Mouse (Mus musculus): Measurements from ENCODE around the gene Gm37240.
A peak's percentile ranks its signal among the peaks of the same experiment; 100 is the strongest.

The Gm37240 gene

DNA sequence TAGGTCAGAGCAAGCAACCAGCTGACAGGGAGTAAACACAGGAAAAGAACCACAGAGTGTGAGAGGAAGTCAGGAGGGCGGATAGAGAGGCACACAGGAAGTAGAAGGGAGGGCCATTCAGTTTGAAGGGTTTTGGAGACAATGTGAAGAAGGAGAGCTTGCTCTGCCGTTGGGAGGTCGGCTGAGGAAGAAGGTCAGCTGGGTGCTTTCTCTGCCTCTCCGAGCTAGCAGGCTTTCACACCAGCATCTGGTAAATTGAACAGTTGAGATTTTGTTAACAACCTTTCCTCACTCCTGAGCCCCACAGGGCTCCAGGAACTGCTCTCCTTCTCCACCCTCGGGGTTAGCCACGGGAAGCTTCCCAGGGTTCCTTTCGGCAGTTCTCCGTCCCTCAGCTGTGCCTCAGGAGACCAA lies 692.2 kb downstream of the Gm37240 start:
- DNase-seq (ENCODE audit: low read depth, low spot score): peak; percentile 64

DNA sequence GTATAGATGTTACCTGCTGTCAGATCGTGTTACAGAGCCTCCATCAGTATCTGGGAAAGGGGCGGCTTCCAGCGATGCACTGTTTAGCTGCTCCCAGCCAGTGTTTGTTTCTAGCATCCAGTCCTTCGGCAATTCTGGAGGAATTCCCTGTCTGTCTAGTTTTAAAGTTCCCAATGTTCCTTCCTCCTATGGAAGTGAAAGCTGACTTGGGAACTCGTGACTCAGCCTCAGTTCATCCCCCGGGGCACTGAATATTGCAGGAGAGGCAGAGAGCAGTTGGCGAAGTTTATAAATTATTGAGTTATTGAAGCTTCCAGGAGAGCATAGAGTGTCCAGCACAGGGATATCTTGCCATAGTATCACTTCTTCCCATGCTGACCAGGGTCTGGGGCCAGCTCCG lies 697.5 kb downstream of the Gm37240 start:
- no peak for DNase-seq (ENCODE audit: low read depth, low spot score)

DNA sequence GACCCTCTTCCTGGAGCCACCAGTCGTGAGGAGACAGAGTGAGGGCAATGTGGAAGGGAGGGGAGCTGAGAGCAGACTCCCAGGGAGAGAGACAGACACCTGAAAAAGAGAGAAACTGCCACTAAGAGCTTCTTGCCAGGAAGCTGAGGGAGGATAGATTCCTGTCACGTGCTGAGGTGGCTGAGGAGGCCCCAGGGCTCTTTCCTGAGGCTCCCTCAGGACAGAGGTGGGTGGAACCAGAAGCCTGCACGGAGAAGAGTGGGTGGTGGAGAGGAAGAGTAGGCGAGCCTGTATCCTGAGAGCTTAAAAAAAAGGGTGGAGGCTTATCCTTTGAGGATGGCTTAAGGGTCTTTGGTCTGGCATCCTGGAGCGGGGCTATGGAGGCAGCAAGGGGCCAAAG lies 699.0 kb downstream of the Gm37240 start:
- no peak for DNase-seq (ENCODE audit: low read depth, low spot score)

DNA sequence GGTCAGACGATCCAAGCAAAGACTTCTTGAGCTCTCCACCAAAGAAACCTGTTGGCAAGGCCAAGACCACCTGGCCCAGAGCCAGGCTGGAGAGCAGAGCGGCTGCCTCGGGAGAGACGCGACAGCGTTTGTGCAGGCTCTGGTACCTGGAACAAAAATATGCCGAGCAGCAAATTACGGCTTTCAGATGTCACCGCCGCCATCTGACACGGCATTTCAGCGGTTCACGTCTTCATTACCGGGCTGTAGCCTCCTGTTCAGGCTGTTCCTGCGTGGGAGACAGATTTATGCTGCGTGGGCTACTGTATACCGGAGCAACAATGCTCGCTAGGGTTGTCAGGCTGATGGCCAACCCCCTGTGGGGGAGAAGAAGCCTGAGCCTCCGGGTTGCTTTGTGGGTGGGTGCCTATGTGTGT lies 700.6 kb downstream of the Gm37240 start:
- DNase-seq (ENCODE audit: low read depth, low spot score): peak; percentile 36

DNA sequence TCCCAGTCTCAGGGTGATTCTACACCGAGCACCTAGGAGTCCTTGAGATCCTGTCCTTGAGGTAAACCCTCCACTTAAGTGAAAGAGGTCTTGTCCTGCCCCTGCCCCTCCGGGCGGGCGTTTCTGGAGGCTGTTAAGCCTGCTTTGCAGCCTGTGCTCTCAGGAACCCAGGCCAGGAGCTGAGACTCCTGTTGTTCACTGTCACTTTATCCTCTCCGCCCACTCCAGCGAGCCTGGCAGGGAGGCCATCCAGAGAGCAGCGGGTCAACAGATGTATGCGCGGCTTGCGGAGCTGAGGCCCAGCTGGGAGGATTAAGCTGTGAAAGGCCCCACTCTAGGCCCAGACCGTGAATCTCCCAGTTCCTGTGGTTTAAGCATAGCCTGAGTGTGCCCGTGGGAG lies 701.5 kb downstream of the Gm37240 start:
- DNase-seq (ENCODE audit: low read depth, low spot score): peak; percentile 41

DNA sequence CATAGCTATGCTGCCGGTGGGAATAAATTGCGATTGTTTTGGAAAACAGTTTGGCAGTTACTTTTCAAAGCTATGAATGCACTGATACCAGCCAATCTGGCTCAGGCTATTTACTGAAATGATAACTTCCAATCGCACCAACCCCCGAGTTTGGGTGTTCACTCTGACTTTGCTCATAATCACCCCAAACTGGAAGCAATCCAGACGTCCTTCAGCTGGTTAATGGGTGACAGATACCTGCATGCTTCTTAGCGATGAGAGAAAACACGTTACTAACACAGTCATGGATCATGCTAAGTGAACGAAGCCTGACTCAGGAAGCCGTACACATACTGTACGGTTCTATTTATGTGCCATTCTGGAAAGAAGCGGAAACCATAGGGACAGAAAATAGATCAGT lies 702.4 kb downstream of the Gm37240 start:
- no peak for DNase-seq (ENCODE audit: low read depth, low spot score)

DNA sequence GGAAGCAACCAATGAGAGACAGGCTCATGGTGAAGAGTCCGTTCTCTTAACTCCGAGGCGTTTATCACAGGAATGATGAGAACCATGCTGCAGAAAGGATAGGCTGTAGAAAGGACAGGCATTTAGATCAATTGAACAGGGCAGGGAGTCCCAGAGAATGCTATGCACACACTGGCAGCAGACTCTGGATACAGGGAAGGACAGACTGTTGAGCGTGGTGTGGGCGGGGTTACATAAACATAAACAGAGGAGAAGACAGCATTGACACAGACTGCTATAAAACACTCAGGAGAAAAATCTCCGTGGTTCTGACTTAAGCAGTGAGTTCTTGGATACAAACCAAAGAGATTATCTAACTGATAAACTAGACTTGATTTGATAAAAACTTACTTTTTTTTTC lies 703.2 kb downstream of the Gm37240 start:
- no peak for DNase-seq (ENCODE audit: low read depth, low spot score)

DNA sequence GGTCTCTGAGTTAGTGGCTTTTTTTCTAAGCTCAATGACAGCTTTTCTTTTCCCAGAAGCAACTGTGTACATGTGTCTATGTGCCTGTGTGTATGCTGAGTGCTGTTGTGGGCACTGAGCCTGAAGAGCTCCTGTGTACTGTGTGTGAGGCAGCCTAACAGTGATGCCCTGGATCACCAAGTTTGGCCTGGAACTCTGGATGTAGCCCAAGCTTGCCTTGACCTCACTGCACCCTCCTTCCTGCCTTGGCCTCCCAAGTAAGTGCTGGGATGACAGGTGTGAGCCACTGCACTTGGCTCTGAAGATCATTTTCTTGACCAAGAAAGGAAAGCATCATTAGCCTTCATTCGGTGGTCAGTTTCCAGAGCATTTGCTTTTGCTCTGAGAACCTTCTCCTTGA lies 710.6 kb downstream of the Gm37240 start:
- DNase-seq (ENCODE audit: low read depth, low spot score): no peak

DNA sequence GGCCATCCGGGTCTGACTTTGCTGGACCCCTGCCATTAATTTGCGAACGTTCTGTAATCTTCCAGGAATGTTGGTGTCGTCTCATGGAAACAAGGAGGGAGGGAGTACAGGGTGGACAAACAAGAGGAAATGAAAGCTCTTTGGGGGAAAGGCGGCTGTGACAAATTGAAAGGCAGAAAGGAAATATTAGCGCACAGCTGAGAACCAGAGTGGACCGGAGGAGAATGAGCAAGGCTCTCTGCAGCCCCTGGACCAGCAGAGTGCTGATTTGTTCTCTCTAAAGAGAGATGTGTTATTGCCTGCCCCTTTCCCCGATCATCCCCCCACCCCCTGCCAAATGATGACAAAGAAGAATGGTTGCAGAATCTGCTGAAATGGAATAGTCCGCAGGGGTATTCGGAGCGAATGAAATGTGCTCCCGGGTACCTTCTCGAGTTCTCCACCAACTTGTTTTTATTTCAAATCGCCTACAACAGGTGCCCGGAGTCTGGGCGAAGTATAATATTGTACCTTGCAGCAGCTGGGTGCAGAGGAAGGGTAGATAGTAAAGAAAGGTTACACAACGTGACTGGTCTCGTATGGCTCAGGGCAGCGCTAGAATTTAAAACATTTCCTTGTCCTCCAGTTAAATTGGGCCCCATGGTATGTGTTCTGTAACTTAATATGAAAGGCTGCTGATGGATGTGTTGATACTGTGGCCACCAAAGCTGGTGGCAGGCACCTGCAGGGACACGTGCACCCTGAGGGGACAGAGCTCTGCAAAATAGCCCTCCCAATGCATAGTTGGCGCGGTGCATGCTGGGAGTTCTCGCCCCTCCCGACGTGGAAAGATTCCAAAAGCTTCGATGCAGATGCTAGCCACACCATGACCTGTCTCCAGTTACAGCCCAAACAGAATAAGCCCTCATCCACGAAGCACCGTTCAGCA lies 712.5 kb downstream of the Gm37240 start:
- no peak for DNase-seq (ENCODE audit: low read depth, low spot score)

DNA sequence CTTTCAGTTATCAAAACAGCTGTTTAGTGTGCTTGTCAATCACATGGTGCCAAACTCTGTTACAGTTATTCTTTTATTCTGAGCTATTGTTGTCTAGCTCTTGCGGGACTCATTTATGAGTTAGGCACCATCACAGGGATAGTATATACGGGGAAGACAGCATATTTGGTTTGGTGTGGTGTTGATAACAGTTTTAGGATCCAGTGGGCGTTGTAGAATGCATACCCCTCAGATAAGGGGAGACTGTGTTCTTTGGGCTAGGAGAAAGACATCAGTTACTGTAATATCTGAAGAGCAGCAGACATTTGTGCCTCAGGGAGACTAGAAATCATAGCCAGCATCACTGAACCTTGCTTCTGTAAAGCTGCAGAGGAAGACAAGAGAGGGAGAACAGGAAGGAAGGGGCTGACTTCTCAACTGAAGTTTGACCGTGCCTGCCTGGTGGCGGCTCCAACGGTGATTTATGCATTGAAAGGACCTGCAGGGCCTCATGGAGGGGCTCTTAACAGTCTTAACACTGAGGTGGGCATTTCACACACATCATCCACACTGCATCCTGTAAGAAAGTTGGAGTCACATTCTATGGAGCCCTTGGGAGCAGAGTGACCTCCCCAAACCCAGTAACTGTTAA lies 713.8 kb downstream of the Gm37240 start:
- DNase-seq (ENCODE audit: low read depth, low spot score): no peak

DNA sequence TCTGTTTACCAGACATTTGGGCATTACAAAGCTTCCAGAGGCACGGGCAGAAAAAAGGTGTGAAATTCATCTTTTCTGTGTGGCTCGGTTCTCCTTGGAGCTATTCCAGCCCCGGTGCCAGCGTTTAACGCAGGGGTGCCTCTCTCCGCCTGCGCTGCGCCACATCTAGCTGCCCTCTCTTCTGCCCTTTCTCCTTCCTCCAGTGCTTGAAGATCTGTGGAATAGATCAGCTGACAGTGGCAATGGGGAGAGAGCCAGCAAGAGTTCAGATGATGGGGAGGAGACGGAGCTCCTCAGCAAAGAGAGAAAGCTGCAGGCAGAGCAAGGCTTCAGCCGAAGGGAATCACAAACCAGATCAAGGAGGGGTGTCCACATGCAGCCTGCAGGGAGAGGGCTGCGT lies 714.8 kb downstream of the Gm37240 start:
- no peak for DNase-seq (ENCODE audit: low read depth, low spot score)

DNA sequence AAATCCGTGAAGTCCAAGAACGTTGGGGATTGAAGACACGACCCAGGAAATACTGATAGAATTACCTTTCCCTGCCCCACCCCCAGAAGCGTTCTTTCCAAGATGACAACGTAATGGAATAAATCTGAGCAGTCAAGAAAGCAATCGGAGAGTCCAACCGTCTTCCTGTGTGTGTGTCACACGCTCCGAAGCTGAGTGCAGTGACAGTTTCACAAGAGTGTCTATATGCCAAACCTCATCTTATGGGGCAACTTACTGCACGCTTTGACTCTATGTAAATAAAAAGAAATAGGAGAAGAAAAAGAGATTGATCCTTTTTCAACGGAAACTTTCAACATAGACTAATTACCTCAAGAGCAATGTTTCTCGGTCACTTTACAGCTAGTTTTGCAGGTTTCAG lies 715.2 kb downstream of the Gm37240 start:
- no peak for DNase-seq (ENCODE audit: low read depth, low spot score)

DNA sequence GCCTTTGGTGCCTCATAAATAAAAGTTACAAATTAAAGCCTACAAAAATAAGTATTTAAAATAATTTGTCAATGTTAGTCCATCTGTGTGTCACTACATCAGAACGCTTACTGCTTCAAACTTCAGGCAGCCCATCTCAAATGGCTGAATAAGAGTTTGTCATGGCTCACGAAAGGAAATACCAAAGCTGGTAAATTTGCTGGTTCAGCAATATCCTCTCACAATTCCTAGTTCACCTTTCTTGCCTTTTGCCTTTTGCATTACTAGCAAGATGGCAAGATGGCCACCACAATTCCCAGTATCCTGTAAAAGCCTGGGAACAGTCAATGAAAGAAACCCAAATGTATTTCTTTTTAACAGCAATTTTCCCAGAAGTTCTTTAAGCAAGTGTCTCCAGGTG lies 718.5 kb downstream of the Gm37240 start:
- no peak for DNase-seq (ENCODE audit: low read depth, low spot score)

DNA sequence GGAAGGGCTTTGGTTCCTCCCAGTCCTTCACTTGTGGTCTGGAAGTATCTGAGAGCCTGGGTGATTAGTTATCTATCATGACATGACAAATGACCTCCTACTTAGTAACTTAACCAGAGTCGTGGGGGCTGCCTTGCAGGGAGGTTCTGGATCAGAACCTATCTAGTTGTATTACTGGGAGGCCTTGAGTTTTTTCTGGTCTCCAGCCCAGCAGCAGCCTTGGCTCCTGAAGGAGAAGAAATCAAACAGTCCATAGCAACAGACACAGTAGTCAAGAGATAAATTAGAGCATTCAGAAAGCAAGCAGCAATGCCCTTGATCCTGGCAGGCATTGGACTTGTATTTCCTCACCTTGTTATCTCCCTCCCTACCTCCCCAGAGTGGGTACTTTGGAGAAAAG lies 722.4 kb downstream of the Gm37240 start:
- DNase-seq (ENCODE audit: low read depth, low spot score): no peak

DNA sequence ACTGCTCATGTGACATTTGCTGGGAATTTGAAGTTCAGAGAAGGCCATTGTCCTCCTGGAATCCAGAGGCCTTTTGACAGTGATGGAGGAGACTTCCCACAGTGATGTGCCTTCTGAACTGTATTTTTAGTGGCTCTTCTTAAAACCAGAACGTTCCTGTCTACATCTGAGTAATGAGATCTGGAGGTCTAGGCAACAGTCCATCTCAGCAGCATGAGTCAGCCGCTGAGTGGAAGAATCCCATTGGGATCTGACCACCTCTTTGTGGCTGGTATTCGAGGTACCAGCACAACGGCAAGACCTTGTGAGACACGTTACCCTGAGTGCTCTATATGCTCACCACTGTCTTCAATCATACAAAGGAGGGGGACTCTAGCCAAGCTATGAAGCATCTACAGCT lies 723.9 kb downstream of the Gm37240 start:
- DNase-seq (ENCODE audit: low read depth, low spot score): no peak

DNA sequence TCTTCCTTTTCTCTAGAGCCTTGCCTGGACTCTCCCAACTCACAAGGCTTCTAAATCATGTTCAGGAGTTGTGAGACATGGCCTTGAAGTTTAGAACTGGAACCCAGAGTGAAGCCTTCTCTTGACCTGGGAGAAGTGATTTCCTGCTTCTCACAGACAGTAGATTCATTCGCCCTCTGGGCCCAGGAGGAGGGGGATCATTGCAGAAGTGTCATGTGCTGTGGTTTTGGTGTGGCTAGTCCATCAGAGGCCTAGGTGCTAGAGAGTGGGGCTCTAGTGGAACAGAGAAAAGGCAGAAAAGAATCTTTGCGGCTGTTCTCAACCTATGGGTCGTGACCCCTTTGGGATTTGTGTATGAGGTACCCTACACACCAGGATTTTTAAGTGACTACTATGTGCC lies 724.9 kb downstream of the Gm37240 start:
- DNase-seq (ENCODE audit: low read depth, low spot score): no peak

DNA sequence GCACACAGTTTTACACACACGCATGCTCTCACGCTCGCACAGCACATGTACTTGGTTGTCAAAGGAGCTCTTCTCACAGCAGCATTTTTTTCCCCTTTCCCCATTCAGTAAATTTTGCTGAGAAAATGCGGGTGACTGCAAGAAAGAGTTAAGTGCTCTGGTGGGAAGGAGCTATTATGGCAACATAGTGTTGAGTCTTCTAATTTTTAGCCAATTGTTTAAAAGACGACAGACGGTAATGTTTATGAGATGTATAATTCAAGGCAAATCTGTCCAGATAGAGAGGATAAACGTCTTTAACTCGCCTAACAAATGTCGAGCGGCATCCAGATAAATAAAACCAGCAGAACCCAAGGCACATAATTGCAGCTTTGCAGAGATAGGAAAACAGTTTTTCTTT lies 726.5 kb downstream of the Gm37240 start:
- no peak for DNase-seq (ENCODE audit: low read depth, low spot score)

DNA sequence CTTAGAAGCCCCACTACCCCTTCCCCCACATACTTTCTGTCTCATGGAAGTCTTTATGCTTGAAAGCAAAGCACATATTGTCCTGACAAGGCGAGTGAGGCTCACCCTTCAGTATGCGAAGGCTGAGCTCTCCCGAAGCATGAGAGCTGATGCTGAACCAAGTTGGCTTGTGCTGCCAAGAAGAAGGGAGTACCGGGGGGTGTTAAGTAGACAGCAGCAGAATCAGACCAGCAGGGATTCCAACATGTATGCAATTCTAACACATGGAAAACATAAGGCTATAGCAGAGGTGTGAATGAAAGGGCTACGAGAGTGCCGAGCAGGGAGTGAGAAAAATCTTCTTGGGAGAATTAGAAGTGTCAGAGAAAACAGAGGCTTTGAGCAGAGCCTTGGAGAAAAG lies 727.7 kb downstream of the Gm37240 start:
- DNase-seq (ENCODE audit: low read depth, low spot score): no peak

DNA sequence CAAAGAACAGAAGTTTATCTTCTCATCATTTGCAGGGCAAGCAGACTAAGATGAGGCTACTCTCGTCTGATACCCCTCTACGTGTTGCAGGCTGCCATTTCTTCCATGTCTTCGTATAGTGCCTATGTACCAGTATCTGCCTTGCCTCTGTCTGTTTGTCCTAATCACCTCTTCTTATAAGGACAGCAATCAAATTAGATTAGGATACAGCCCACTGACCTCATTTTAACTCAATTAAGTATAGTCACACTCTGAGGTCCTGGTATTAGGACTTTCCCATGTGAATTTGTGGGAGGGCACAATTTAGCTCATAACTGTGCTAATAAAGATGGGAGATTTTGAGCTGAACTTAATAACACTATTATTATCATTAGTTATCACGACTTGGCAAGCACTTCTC lies 738.5 kb downstream of the Gm37240 start:
- no peak for DNase-seq (ENCODE audit: low read depth, low spot score)

DNA sequence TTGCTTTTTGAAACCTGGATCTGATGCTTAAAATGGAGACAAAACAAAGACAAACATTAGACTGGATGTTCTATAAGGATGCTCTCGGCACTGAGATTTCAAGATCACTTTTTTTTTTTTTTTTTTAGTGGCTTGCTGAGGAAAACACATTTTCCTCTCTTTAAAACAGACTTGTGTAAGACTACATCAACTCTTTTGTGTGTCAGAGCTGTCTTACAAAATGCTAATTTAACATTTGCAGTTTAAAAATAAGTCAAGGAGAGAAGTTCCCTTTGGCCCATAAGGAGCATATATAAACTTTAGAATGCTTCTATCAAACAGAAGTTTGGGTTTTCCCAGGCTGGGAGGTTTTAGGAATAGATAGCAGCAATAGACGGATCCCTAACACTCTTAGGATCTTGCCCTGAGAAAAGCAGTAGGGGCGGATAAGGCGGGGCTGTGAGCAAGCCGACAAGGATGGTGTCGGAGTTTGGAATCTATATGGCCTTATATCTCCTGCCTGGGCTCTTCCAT lies 739.2 kb downstream of the Gm37240 start:
- no peak for DNase-seq (ENCODE audit: low read depth, low spot score)

DNA sequence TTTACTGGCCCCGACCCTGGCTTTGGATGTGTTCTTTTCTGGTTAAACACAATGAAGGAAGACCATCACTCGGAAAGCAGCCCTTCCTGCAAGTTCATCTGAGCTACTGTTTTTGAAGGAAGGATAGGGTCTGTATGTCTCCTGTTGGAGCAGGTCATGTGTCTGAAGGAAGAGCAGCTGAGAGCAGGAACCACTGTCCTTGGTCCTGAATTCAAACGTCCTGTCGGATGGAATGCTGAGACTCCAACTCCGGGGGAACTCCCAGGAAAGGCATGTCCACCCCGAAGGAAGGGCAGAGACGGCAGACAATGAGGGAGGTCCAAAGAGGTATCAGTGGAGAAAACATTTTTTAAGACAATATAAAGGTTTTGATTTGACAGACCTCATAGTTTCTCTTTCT lies 741.8 kb downstream of the Gm37240 start:
- peak; percentile 91 for DNase-seq (ENCODE audit: low read depth, low spot score)

DNA sequence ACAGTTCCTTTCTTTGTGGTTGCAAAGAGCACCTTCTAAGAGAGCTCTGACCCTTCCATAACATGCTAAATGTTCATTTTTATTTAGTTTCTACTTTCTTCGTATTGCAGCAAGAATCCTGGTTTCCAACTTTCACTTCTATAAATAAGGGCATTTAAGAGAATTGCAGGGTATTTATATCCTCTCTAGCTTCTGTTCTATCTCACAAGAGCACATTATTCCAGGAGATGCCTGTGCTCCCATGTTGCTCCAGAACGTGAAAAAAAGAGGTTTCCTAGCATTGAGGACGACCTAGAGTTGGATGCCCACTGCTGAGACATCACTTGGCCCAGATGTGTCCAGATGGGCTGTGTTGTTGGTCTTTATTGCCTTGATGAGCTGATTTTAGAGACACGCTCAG lies 742.2 kb downstream of the Gm37240 start:
- DNase-seq (ENCODE audit: low read depth, low spot score): no peak

DNA sequence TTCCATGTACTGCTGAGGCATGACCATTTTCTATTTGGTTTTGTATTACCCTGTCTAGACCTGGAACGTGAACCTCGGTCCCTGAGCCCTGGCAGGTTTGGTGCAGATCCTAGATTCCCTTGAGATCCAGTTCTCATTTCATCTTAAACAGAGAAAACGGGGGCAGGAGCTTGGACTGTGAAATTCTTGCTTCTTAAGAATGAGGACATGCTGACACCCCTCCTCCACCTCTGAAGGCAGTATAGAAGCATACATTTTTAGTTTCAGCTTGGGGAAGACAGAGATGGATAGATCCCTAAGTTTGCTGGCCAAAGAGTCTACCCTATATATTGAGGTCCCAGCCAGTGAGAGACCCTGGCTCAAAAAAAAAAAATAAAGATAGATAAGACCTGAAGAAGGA lies 742.9 kb downstream of the Gm37240 start:
- no peak for DNase-seq (ENCODE audit: low read depth, low spot score)

Data from ZHBTc4 (cell line).